Mouse (Mus musculus) T-helper 1 cell (primary cell): Measurements from ENCODE around the gene Tcp11.

ENCODE experiments used
- in situ Hi-C: fragments of 300-600 bp; cut with MboI, MseI; formaldehyde crosslinking; loops from one replicate; pipeline ENCODE4 v1.15.1; 2025; ENCODE audit warnings: high pct_unique_total_duplicates

Tcp11 gene

DNA sequence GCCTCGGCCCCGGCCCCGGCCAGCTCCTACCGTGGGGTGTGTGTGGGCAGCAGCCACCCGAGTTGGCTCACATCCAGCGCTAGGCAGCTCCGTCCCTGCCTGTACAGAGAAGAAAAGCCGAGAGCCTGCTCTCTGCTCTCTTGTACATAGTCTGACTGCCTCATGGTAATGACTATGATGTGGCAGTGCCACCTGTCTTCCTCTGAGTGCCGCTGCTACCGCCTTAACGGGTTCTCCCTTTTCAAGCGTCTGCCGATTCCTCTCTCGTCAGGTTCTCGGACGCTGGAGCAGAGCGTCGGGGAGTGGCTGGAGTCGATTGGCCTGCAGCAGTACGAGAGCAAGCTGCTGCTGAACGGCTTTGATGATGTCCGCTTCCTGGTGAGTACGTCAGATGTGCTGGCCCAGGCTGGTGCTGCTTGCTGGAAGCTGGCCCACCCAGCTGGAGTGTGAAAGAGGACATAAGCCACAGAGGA, 38.1 kb downstream of the Tcp11 start:
- in situ Hi-C loops = no loop called here

DNA sequence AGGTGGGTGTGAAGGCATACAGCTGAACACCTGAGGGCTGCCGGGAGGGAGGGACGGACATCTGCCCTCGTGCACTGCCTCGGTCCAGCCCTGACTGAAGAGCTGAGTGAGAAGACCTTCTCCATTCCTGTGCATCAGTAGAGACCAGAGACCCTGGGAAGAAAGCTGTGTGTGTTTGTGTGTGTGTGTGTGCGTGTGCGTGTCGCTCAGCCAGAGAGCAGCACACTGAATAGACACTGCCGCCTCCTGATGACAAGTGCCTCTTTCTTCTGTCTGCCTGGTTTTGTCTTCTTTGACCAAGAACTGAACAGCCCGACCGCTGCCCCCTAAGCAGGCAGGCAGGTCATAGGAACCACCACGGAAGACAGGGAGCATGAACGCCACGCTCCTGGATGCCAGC, 39.1 kb downstream of the Tcp11 start:
- in situ Hi-C loops = no loop called here

DNA sequence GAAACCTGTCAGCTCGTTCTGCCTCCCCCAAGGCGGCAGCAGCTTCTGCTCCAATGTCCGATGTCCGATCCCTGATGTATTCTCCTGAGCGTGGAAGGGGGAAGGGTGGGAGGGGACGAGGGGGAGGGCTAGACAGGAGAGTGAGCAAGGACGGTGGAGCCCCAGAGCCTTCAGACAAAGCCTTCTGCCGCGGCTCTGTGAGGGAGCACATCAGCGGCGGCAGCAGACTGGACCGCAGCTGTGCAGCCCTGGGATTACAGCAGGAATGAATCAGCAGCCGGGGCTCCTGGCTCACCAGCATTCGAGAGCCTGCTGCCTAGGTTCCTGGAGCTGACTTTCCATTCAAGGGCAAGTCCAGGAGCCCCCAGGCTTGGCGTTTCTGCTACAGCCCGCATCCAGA, 39.8 kb downstream of the Tcp11 start:
- in situ Hi-C loops = no loop called here

DNA sequence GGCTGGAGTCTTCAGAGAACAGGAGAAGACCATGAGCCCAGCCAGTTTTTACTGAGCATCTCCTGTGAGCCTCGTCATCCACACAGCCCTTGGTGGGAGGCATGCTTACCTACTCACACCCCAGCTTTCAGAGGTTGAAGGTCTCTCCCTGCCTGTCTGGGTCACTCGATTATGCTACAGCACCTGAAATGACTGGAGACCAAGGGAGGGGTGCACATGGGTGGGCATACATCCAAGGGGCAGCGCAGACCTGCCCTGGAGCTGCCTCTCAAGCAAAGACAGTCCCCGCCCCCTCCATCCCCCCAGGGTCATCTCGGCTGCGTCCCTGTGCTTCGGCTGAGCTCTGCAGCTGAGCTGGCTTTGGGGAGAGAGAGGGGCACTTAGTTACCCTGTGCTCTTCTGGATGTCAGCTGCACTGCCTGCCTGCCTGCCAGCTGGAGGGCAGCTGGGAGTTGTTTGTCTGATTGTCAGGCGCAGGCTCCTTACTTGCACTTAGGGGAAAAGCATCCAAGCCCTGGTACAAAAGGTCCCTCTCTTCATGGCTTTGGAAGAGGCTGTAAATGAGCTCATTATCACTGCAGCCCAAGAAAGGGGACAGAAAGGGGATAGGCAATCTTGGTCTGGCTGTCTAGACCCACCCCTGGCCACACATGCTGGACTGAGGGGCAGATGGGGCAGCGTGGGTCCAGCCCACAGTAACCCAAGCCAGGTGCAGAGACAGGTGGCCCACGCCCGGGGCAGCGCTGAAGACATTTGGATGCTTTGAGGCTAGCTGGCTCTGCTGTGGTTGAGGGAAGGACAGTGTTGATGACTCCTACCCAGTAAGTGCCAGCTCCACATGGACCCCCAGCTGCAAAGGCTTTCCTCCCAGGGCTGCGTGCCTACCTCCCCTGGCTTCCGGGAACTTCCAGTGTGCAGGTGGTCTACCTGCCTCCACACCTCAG, 43.4 kb downstream of the Tcp11 start:
- in situ Hi-C loops = no loop called here

DNA sequence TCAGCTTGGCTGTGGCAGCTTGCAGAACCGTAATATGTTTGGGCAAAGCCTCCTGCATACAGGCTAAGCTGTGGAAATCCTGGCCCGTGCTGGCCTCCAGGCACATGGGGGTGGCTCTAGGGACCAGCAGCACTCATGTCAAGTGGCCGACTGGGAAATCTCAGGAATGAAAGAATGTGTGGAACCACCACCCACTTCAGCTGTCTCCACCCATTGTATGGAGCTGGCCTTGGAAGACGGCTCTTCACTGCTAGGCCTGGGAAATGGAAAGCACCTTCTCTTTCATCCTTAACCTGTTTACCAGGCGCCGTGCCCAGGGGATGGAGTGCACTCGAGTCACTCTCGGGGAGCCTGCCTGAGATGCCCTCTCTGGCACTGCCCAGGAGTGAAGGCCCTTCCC, 45.5 kb downstream of the Tcp11 start:
- in situ Hi-C loops = no loop called here

DNA sequence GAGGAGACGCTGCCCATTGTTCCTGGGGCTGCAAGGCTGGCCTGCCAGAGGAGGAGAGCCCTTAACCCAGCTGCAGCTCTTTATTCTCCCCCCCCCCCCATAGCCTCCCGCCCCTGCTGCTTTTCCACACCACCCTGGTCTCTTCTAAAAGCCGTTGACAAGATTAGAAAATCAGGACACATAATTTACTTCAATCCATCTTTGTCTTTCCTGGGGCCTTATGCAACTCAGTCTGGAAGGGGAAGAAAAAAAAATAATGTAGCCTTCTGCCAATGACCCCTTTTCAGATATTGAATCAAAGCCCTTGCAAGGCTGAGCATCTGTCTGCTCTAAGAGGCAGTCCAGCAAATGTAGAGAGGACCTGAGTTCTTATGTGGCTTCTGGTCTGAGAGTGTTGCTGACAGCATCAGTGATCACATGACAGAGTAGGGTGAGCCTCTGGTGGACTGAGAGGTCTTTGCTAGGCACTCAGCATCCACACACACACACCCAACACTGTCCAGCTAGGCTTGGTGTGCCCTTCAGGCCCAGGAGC, 47.3 kb downstream of the Tcp11 start:
- in situ Hi-C loops = no loop called here

DNA sequence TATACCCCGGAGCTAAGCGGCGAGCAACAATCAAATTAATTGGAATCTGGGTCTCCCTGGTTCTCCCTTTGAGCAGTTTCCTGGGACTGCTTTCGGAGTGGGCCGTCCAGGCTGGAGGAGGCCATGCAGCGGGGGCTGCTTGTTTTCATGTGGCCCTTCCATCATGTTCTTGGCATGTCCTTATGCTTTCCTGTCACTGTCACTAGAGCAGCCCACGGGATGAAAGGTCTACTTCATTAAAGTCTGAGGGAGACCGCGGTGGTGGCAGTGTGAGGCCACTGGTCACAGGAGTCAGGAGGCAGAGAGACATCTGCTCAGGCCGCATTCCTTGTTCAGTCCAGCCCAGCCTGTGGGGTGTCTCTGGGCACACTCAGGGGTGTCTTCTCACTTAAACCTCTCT, 48.2 kb downstream of the Tcp11 start:
- in situ Hi-C loops = no loop called here

DNA sequence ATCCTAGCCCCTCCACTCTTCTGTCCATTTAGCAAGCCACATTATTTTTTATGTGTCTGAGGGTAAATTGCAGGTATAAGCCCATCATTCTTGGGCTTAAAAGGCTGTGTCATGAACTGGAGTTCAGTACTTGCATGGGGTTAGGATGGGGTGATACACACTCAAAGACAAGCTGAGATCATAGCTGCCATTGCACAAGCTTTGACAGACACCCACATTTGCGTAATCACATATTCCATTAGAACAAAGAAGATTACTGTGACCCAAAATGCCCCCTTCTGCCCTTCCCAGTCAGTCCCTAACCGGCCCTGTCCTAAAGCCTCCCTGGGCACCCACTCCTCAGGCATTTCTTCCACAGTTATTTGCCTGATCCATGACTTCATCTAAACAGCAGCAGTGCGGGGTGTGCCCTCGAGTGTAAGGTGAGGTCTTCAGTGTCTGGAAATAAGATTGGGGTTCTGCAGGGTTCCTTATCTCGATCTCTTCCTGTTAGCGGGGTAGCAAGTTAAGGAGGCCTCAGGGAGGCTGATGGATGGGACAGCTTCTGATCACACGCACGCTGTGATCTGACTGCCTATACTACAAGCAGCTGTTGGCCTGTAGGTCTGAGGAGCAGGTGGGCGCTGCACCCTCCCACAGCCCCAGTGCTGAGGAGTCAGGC, 49.0 kb downstream of the Tcp11 start:
- in situ Hi-C loops = no loop called here

DNA sequence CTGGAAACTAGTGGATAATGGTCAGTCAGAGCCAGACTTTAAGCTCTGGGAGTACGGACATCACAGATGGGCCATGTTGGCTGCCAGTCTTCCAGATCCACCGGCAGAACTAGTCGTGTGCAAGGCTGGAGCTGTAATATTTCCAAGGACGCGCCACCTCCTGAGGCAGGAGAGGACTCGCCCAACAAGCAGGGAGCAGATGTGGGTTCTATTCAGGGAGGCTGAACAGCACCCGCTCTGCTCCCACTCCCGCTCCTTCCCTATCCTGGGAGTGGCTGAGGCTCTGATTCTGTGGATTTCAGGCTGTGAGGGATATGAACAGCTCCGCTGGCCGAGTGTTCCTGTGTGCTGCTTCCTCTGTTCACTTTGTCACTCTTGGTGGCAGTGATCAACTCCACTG, 50.0 kb downstream of the Tcp11 start:
- in situ Hi-C loops = no loop called here

DNA sequence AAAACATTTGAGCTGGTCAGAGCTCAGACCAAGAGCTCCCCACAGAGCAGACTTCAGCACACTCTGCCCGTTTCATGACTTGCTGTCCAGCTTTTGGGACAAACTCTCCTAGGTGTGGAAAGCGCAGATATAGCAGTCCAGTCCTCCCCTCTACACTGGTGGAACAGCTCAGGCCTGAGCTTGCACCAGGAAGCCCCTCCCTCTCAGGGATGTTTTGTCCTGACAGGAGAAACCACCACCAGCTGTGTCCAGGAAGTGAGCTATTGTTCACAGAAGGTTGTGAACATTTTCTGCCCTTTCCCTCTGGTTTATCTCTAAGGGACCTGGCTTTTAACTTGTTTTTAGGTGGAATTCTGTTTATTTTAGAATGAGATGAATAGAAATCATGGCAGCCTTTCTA, 51.1 kb downstream of the Tcp11 start:
- in situ Hi-C loops = no loop called here

DNA sequence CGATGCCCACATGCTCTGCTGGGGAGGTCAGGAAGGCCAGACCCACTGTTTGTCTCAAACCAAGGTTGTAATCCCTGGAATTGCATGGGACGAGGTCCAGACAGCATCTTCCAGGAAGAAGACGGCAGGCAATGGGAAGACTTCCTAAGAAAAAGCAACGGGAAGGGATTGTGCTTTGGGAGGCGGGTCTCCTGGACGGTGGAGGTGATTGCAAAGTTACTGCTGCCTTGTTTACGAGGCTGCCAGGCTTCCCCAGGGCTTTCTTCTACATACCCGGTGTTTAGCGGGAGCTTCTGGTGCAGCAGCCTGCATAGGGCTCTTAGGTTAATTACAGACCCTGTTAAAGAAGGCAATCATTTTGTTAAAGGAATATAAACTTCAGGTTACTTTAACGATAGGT, 52.2 kb downstream of the Tcp11 start:
- in situ Hi-C loops = no loop called here

DNA sequence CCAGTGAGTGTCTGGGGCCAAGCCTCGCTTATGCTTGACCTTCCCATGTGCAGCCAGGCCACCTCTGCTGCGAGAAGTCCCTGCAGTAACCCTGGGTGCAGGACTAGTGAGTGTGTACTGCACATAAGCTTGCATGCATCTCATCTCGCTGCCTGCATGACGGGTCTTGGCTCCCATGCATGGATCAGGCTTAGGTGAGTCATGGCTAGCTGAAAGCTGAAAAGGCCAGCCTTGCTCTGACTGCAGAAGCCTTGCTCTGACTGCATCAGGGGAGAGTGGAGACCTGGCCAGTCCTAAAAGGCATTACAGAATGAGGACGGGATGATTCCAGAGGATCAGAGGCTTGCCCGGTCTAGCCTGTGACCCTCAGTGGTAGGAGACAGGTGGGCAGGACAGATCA, 53.2 kb downstream of the Tcp11 start:
- in situ Hi-C loops = no loop called here

DNA sequence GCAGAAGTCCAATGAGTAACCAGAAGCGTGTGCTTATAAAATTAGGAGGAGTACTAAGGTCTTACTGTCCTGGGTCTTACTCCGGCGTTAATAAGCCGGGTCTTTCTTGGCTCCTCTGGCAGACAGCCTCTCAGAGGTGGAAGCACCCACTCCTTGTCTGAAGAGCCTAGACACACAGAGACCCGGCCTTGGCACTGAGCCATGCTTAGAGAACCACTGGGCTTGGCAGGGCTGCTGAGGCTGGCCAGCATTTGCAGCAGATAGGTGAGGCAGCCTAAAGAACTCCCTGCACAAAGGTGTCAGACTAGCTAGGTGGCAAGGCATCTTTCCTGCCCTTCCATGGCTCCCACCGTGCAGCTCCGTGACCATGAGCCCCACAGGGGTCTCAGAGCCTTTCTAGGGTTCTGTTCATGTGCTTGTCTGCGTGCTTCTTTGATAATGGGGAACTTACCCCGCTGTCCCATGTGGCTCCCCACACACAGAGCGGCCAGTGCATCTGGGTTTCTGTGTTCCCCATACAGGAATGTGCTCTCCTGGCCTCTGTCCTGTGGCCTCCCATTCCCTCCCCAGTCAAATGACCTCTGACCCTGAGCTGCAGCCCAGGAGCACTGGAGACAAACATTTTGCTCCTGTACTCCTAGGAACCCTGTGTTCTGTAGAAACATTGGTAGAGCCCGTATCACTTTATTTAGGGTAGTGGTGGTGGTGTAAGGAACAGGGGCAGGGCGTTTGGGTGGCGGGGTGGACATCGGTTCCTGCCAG, 54.1 kb downstream of the Tcp11 start:
- in situ Hi-C loops = no loop called here

DNA sequence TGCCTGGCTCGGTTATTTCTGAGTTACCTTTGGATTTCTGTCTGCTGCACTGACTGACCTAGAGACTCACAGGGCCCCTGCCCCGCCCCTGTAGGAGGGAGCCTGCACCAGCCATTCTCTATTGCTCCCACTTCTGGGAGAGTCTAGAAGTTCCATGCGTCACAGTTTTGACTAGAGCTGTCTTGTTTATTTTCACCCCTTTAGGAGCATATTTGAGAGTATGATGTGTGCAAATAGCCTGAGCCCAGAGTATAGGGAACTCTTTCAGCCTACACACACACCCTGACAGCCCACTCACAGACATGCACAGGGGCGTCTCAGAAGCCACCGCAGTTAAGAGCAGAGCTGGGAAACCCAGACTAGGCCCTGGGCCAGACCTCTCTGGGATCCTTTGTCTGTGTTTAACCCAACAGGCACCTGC, 54.9 kb downstream of the Tcp11 start:
- in situ Hi-C loops = no loop called here

DNA sequence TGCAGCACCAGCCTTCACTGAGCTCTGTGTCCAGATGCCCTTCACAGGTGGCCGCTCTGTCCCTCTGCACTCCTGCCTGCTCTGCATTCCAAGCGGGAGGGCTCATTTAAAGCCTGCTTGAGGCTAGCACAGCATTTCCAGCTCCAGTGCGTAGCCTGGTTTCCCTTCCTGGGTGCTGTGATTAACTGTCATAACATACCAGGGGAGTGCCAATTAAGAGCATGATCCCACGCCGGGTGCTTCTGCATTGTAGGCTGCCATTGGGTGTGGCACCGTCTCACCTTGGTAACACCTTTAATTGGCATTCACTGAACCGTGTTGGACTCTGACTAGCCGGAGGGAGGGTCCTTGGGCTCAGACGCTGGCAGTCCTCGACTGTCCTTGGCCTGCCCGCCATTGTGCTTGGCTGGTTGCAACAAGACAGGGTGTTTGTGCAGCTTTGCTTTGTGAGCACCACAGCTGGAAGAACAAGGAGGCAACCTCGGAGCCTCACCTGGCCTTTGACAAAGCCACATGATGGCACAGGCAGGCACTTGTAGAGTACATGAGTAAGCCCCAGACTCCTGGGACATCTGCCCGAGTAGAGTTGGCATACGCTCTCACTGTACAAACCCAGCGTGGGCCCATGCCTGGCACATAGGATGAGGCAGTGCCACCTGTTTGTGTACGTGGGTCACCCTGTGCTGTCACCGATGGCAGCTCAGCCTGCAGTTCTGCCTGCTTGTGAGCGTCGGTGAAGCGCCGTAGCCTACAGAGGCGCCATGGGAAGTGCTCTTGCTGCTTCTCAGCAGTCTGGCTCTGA, 57.4 kb downstream of the Tcp11 start:
- in situ Hi-C loops = no loop called here

DNA sequence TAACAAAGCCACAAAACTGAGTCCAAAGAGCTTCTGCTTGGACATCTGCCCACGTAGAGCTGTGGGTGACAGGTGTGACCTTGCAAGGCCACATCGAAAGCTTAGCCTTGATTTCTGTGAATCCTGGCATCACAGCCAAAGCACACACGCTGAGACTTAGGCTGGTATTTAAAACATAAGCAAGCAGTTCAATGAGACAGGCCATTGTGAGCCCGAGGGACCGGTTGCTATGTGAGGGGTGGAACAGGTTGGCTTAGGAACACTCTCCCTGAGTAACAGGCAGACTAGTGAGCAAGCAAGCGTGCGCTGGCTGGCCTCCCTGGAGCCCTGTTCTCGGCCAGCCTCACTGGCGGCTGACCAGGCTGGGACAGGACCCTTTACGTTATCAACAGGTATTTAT, 58.5 kb downstream of the Tcp11 start:
- in situ Hi-C loops = no loop called here

DNA sequence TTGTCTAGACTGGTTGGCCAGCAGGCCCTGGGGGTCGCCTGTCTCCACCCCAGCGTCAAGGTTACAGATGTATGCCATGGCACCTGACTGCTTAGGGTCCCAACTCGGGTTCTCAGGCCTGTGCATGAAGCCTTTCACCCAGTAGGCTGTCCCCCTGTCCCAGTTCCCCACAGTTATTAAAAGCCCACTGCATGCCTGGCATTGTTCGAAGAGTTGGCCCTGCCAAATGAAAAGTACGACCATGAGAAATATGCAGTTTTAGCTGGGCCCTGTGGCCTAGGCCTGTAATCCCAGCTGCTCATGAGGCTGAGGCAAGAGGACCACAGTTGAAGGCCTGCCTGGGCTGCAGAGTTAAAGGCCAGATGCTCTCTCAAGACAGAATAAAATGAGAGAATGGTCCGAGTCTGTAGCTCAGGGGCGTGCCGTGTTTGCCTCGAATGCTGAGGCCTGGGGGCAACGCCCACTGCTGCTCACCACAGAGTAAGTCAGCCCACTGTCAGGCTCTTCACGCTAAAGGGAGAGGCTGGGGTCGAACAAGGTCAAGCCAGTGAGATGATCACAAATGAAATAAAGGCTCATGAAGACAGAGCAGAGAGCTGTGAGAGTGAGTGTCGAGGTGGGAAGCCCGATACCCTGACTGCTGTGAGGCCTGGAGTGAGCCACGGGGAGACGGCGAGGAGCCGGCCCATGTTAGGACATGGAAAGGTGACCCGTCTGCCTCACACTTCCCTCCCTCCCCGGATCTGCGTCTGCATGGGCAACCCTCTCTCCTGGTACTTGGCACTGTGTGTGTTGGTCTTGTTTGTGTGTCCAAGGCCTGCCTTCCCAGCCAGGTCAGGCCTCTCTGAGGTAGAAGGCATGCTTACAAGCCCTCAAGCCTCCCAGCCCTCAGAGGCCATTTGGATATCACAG, 60.4 kb downstream of the Tcp11 start:
- in situ Hi-C loops = no loop called here

DNA sequence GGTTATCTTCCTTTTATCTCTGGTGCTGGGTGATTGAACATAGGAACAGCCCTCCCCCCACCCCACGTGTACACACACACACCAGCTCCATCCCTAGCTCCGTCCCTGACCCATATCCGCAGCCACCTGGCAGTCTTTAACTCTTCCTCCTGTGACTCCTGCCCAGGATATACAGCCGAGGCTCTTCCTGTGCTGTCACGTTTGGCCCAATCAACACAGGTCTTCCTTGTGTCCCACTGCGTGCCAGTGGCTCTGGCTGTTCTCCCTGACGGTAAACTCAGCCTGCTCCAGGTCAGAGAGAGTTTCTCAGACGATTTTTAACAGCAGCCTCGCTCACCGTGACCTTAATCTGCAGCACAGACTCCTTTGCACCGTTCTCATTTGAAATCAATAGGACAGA, 61.7 kb downstream of the Tcp11 start:
- in situ Hi-C loops = no loop called here

DNA sequence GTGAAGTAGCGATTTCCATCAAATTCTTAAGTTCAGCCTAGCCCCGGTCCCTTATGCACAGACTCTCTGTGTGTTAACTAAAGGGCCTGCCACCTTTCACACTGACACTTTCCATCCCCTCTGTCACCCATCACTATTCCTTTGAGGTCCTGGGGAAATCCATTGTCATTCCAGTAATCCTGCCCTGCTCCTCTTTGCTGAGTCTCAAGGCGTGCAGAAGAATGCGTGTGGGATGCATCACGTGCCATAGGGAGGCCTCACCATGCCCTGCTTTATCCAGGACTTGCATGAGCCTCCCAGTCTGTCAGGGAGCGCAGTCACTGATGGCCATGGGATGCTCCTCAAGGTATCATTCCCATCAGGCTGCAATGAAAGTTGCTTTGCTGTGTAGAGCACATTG, 62.1 kb downstream of the Tcp11 start:
- in situ Hi-C loops = no loop called here
